Mouse (Mus musculus) kidney, embryonic 14.5 days (tissue): Measurements from ENCODE around the gene Gm17174. TPM values are rescaled to one million over a fixed set of nuclear protein-coding genes. Genes with fewer than 3 reads are reported as not detected.
"Not testable (repeated sequence)": the region's sequence is repeated elsewhere in the genome, so short reads cannot be mapped to it uniquely, and the experiment has no call there.

Experiments
- ATAC-seq: fragments of 200-750 bp; cut with Nextera tagmentation; 2 replicates; pipeline ENCODE4 v1.8.0; 2017; ENCODE audit warnings: moderate number of reproducible peaks, mild to moderate bottlenecking, moderate TSS enrichment, moderate library complexity; ENCODE audit not compliant: low FRiP score, low TSS enrichment
- H3K27ac ChIP-seq: fragments of 300-500 bp; sonication (generic); 2 replicates; pipeline ENCODE4 v1.5.1; 2014; ENCODE audit warnings: low read depth, mild to moderate bottlenecking, low read length, moderate library complexity, mixed read lengths
- H3K27me3 ChIP-seq: fragments of 300-500 bp; sonication (generic); 2 replicates; pipeline ENCODE4 v1.6.1; 2014; ENCODE audit warnings: mild to moderate bottlenecking, low read length; ENCODE audit not compliant: control insufficient read depth, insufficient read depth
- H3K36me3 ChIP-seq: fragments of 300-500 bp; sonication (generic); 2 replicates; pipeline ENCODE4 v1.6.1; 2014; ENCODE audit warnings: low read length, mixed read lengths; ENCODE audit not compliant: control insufficient read depth, insufficient read depth
- H3K4me1 ChIP-seq: fragments of 300-500 bp; sonication (generic); 2 replicates; pipeline ENCODE4 v1.6.1; 2014; ENCODE audit warnings: low read length, mixed read lengths; ENCODE audit not compliant: control insufficient read depth, insufficient read depth
- H3K4me2 ChIP-seq: fragments of 300-500 bp; sonication (generic); replicated peaks from 2 replicates; pipeline ENCODE4 v1.6.1; 2014; ENCODE audit warnings: low read depth, mild to moderate bottlenecking, low read length
- H3K4me3 ChIP-seq: fragments of 300-500 bp; sonication (generic); 2 replicates; pipeline ENCODE4 v1.5.1; 2014; ENCODE audit warnings: mild to moderate bottlenecking, low read length
- H3K9ac ChIP-seq: fragments of 300-500 bp; sonication (generic); 2 replicates; pipeline ENCODE4 v1.6.1; 2014; ENCODE audit warnings: low read depth, mild to moderate bottlenecking, low read length, moderate library complexity
- H3K9me3 ChIP-seq: fragments of 300-500 bp; sonication (generic); 2 replicates; pipeline ENCODE4 v1.6.1; 2016; ENCODE audit warnings: low read length; ENCODE audit not compliant: control insufficient read depth
- WGBS: fragments of 180-500 bp; shearing (Covaris S2); extraction: QIAGEN DNeasy Blood & Tissue Kit; methylation state at CpG from one replicate; pipeline ENCODE4 v1.1.7; 2014; 5-methylcytosine and 5-hydroxymethylcytosine counted together
- polyA plus RNA-seq: library from polyadenylated mRNA; unstranded; fragments of >200 nt; fragmentation: Nextera tagmentation; extraction: Ambion mirVana; gene quantifications from 2 replicates; pipeline ENCODE4 v1.2.1, GENCODE M21; 2014

Gm17174 gene
- not detected in 2 replicates for polyA plus RNA-seq

DNA sequence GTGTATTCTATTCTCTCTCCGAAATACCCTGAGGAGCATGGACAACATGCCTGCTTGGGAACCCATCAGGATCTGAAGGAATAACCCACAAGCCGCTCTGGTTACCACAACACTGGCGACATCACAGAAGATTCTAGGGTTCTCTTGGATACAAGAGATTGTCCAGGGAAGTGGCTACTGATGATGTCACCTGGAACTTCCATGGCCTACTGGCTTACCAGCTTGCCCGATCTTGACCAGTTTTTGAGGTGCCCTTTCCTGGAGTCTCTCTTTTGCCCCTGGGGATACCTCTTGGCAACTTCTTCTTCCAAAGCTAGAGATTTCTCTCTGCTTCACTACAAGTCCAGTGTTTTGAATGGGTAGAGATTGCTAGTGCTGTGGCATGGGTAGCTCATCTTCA is at the start of gene Gm17174:
Gene Gm17174, minus strand, starts transcription at position 101 of the 400 bp plus-strand sequence.
- not testable (repeated sequence) for H3K4me3 ChIP-seq, H3K4me1 ChIP-seq, H3K27me3 ChIP-seq, ATAC-seq, H3K4me2 ChIP-seq, H3K36me3 ChIP-seq, H3K9ac ChIP-seq, H3K9me3 ChIP-seq, H3K27ac ChIP-seq
- WGBS = 93% methylated on average over 4 of the region's 4 CpGs

GRCm38 (mm10) chr14:51635566-51635965 is 43.6 kb upstream of the Gm17174 start, which contains the start of gene Gm4181:
Gm4181 (minus strand) TSS chr14:51635666.
- 67% methylated on average over 1 of the region's 1 CpGs for WGBS

GRCm38 (mm10) chr14:51632426-51632825 is 40.5 kb upstream of the Gm17174 start:
- not testable (repeated sequence) for H3K4me1 ChIP-seq, H3K4me2 ChIP-seq, H3K9me3 ChIP-seq, H3K4me3 ChIP-seq, H3K36me3 ChIP-seq, ATAC-seq, H3K27ac ChIP-seq, H3K27me3 ChIP-seq, H3K9ac ChIP-seq
- 100% methylated on average over 1 of the region's 1 CpGs for WGBS

More at GRCm38 (mm10) chr14:51635566-51635965, 43.6 kb upstream of the Gm17174 start, which contains the start of gene Gm4181:
- H3K4me3 ChIP-seq, H3K9me3 ChIP-seq, ATAC-seq, H3K27me3 ChIP-seq, H3K4me1 ChIP-seq, H3K27ac ChIP-seq, H3K9ac ChIP-seq, H3K36me3 ChIP-seq, H3K4me2 ChIP-seq: not testable (repeated sequence)

DNA sequence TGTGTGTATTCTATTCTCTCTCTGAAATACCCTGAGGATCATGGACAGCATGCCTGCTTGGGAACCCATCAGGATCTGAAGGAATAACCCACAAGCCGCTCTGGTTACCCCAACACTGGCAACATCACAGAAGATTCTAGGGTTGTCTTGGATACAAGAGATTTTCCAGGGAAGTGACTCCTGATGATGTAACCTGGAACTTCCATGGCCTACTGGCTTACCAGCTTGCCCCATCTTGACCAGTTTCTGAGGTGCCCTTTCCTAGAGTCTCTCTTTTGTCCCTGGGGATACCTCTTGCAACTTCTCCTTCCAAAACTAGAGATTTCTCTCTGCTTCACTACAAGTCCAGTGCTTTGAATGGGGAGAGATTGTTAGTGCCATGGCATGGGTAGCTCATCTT is 19.3 kb upstream of the Gm17174 start, which contains the start of gene Gm17078:
Gene Gm17078, minus strand, starts transcription at position 101 of the 400 bp plus-strand sequence.
- H3K4me1 ChIP-seq = no peaks in the 10 kb centered on the region
- WGBS = 86% methylated on average over 1 of the region's 1 CpGs
- ATAC-seq = no peak
- H3K4me3 ChIP-seq = no peak within 1 kb of the TSS
- no peak within 1 kb of the TSS for H3K4me2 ChIP-seq
- H3K27me3 ChIP-seq = no peaks in the 10 kb centered on the region
- no peaks in the 10 kb centered on the region for H3K9me3 ChIP-seq
- no peak within 1 kb of the TSS for H3K9ac ChIP-seq
- H3K36me3 ChIP-seq = no peaks in the 10 kb centered on the region
- H3K27ac ChIP-seq = no peak within 1 kb of the TSS

DNA sequence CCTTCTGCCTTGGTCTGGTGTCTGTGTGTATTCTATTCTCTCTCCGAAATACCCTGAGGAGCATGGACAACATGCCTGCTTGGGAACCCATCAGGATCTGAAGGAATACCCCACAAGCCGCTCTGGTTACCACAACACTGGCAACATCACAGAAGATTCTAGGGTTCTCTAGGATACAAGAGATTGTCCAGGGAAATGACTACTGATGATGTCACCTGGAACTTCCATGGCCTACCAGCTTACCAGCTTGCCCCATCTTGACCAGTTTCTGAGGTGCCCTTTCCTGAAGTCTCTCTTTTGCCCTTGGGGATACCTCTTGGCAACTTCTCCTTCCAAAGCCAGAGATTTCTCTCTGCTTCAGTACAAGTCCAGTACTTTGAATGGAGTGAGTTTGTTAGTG is 18.0 kb downstream of the Gm17174 start, which contains the start of gene Gm17175:
Gene Gm17175, minus strand, starts transcription at position 101 of the 400 bp plus-strand sequence.
- not testable (repeated sequence) for H3K9me3 ChIP-seq, H3K4me3 ChIP-seq, H3K4me1 ChIP-seq, H3K27ac ChIP-seq, H3K4me2 ChIP-seq, H3K9ac ChIP-seq, ATAC-seq, H3K36me3 ChIP-seq, H3K27me3 ChIP-seq
- 91% methylated on average over 2 of the region's 2 CpGs for WGBS

DNA sequence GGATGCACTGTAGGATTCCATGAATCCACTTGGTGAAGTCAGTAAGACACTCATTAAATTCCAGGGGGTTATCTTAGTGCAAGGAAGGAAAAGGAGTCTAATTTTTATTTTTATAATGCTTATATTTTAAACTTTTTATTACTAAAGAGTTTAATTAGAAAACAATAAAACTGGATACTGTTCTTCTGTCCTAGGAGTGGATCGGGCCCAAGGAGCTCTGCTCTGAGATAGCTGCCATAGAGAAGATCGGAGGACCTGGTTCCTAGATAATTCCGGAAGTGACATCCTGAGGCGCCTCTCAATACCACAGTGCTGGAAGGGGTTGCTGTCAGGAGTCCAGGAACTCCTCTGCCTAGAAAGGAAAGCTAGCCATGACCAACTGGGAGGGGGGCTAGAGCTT is 39.4 kb downstream of the Gm17174 start, which contains the start of gene Gm5622:
Gene Gm5622, plus strand, starts transcription at position 301 of the 400 bp plus-strand sequence.
- H3K27me3 ChIP-seq = no peaks in the 10 kb centered on the region
- H3K4me1 ChIP-seq = no peaks in the 10 kb centered on the region
- no peak within 1 kb of the TSS for H3K4me3 ChIP-seq
- H3K4me2 ChIP-seq = no peak within 1 kb of the TSS
- H3K36me3 ChIP-seq = no peaks in the 10 kb centered on the region
- H3K9ac ChIP-seq = no peak within 1 kb of the TSS
- no peaks in the 10 kb centered on the region for H3K9me3 ChIP-seq
- 95% methylated on average over 4 of the region's 4 CpGs for WGBS
- no peak within 1 kb of the TSS for H3K27ac ChIP-seq
- ATAC-seq = no peak

Other genes starting within 250 kb of the Gm17174 start
- gene Gm7247, start 230.4 kb downstream of the Gm17174 start, polyA plus RNA-seq = not detected in 2 replicates
- gene Vmn2r88, start 181.3 kb downstream of the Gm17174 start, polyA plus RNA-seq = not detected in 2 replicates
- not detected in 2 replicates for gene Vmn2r89, start 140.3 kb downstream of the Gm17174 start, polyA plus RNA-seq
- gene Gm5622, start 39.3 kb downstream of the Gm17174 start, polyA plus RNA-seq = not detected in 2 replicates
- not detected in 2 replicates for gene Gm17175, start 18.1 kb downstream of the Gm17174 start, polyA plus RNA-seq
- gene Gm17078, start 19.2 kb upstream of the Gm17174 start, polyA plus RNA-seq = not detected in 2 replicates
- not detected in 2 replicates for gene Gm4181, start 43.5 kb upstream of the Gm17174 start, polyA plus RNA-seq
- gene Gm17079, start 103.3 kb upstream of the Gm17174 start, polyA plus RNA-seq = not detected in 2 replicates
- gene Gm5800, start 125.0 kb upstream of the Gm17174 start, polyA plus RNA-seq = not detected in 2 replicates
- gene Ang4, start 181.5 kb upstream of the Gm17174 start, polyA plus RNA-seq = not detected in 2 replicates
- not detected in 2 replicates for gene AY358078, start 207.9 kb upstream of the Gm17174 start, polyA plus RNA-seq